Mouse (Mus musculus): ENCODE data around the gene Snx1. TPM values are rescaled to one million over a fixed set of nuclear protein-coding genes. Genes with fewer than 3 reads are reported as not detected.

Gene Snx1
- polyA plus RNA-seq, 1 experiment: 33.6 TPM

DNA sequence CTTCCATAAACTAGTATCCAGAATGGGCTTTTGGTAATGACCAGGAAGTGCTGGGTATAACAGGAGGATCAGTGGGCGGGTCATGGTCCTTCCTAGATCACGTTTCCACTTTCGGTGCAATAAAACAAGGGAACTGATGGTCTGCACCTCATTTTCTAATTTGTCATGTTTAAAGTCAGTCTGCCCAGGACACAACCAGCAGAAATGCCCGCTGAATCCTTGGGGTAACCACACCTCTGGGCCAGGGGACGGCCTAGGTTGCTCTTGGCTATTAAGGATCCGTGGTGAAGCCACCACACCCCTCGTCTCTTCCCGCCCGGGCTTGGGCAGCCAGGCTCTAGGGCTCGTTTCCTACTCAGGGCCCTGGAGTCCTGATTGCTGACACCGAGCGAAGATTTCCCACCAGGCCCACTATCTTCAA is 2.3 kb downstream of the Snx1 start:
- no peak for TF ChIP-seq POLR2A (IDR thresholded peaks at IDR 0.05; ENCODE audit: low read depth, low read length)
- no peak for TF ChIP-seq CTCF (IDR thresholded peaks at IDR 0.05; ENCODE audit: extremely low read depth, insufficient read depth, insufficient read length, insufficient replicate concordance)
- Histone ChIP-seq H3K27ac (ENCODE audit: insufficient read depth, low read length) (peak overlapping the region; percentile 65), H3K4me1 (ENCODE audit: control insufficient read depth, insufficient read depth, insufficient read length) (peaks cover 3% of the 10 kb centered on the region; the same call in 1 of the 2 replicates), H3K4me3 (ENCODE audit: extremely low read depth, insufficient read depth, insufficient read length) (peak overlapping the region; percentile 82), H3K27me3 (ENCODE audit: control insufficient read depth, insufficient read depth, low read length) (no peaks in the 10 kb centered on the region), H3K36me3 (ENCODE audit: control insufficient read depth, insufficient read depth, low read length) (no peaks in the 10 kb centered on the region)
- DNase-seq (ENCODE audit: low read depth in 1 of 2, low spot score in 2 of 2): peak in 1 of 2 experiments; percentile 11
- 1% methylated on average over 12 of the region's 12 CpGs for WGBS

DNA sequence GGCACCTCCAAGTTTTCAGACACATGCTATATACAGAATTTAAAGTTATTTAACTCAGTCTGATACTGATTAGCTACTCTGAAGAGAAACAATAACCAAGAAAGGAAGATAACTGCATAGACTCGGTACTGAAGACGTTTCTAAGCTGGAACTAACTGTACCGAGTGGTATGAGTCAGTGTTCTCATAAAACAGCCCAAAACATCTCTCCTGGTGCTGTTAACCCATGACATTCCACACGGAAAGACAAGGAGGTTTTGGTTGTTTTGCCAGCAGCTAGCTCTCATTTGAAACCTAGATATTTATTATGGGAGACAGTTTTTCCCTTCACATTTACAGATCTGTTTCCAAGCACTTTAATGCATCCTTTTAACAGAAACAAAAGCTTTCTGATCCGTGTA is 2.7 kb downstream of the Snx1 start:
- 5% methylated on average over 5 of the region's 5 CpGs for WGBS
- Histone ChIP-seq H3K4me1 (ENCODE audit: control insufficient read depth, insufficient read depth, insufficient read length) (peaks cover 3% of the 10 kb centered on the region; the same call in 1 of the 2 replicates), H3K36me3 (ENCODE audit: control insufficient read depth, insufficient read depth, low read length) (no peaks in the 10 kb centered on the region), H3K27me3 (ENCODE audit: control insufficient read depth, insufficient read depth, low read length) (no peaks in the 10 kb centered on the region), H3K27ac (ENCODE audit: insufficient read depth, low read length) (no peak overlapping the region), H3K4me3 (ENCODE audit: extremely low read depth, insufficient read depth, insufficient read length) (peak overlapping the region; percentile 11; the same call in 1 of the 2 replicates)
- TF ChIP-seq CTCF (IDR thresholded peaks at IDR 0.05; ENCODE audit: extremely low read depth, insufficient read depth, insufficient read length, insufficient replicate concordance): no peak
- no peak for TF ChIP-seq POLR2A (IDR thresholded peaks at IDR 0.05; ENCODE audit: low read depth, low read length)
- DNase-seq (ENCODE audit: low read depth in 1 of 2, low spot score in 2 of 2): no peak

DNA sequence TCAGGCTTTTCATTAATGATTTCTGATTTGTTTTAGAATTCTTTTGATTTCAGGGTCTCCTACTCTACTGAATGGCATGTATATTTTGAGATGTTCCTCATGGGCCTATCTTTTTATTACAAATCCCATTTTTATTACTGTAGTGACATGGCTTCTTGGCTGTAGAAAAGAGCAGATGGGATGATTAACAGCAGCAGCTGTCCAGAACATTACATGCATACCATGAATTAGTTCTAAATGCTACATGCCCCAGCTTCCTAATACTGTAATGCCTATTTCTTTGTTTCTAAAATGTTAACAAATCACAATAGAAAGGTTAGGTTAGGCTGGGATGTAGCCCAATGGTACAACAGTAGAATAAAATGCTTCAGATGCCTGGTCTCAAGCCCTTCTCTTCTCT is 5.0 kb downstream of the Snx1 start:
- Histone ChIP-seq H3K36me3 (ENCODE audit: control insufficient read depth, insufficient read depth, low read length) (no peaks in the 10 kb centered on the region), H3K4me1 (ENCODE audit: control insufficient read depth, insufficient read depth, insufficient read length) (peaks cover 3% of the 10 kb centered on the region; the same call in 1 of the 2 replicates), H3K27ac (ENCODE audit: insufficient read depth, low read length) (no peak overlapping the region), H3K27me3 (ENCODE audit: control insufficient read depth, insufficient read depth, low read length) (no peaks in the 10 kb centered on the region), H3K4me3 (ENCODE audit: extremely low read depth, insufficient read depth, insufficient read length) (no peak overlapping the region)
- TF ChIP-seq POLR2A (IDR thresholded peaks at IDR 0.05; ENCODE audit: low read depth, low read length): no peak
- no peak for TF ChIP-seq CTCF (IDR thresholded peaks at IDR 0.05; ENCODE audit: extremely low read depth, insufficient read depth, insufficient read length, insufficient replicate concordance)
- no peak for DNase-seq (ENCODE audit: low read depth in 1 of 2, low spot score in 2 of 2)

DNA sequence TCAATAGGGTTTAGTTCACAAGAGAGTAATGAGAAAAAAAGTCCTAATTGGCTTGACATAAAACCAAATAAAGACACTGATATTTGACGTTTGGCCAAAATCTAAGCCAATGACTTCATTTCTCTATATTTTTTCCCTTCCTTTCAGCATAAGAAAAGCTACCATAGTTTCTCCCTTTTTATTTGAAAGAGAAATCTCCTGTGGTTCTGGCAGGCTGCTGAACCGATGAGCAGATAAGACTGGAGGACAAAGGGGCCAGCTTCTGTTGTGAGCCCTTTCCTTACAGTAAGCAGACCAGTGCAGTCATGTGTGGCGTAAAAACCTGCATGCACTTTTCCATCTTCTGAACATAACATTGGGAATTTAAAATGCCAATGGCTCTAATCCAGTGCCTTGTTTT is 5.4 kb downstream of the Snx1 start:
- TF ChIP-seq CTCF (IDR thresholded peaks at IDR 0.05; ENCODE audit: extremely low read depth, insufficient read depth, insufficient read length, insufficient replicate concordance) (no peak), POLR2A (IDR thresholded peaks at IDR 0.05; ENCODE audit: low read depth, low read length) (no peak)
- H3K27me3 ChIP-seq (ENCODE audit: control insufficient read depth, insufficient read depth, low read length): no peaks in the 10 kb centered on the region
- H3K36me3 ChIP-seq (ENCODE audit: control insufficient read depth, insufficient read depth, low read length): no peaks in the 10 kb centered on the region
- DNase-seq (ENCODE audit: low read depth in 1 of 2, low spot score in 2 of 2): no peak
- H3K4me1 ChIP-seq (ENCODE audit: control insufficient read depth, insufficient read depth, insufficient read length): peaks cover 3% of the 10 kb centered on the region; the same call in 1 of the 2 replicates
- H3K4me3 ChIP-seq (ENCODE audit: extremely low read depth, insufficient read depth, insufficient read length): no peak overlapping the region
- no peak overlapping the region for H3K27ac ChIP-seq (ENCODE audit: insufficient read depth, low read length)
- 85% methylated on average over 3 of the region's 3 CpGs for WGBS

DNA sequence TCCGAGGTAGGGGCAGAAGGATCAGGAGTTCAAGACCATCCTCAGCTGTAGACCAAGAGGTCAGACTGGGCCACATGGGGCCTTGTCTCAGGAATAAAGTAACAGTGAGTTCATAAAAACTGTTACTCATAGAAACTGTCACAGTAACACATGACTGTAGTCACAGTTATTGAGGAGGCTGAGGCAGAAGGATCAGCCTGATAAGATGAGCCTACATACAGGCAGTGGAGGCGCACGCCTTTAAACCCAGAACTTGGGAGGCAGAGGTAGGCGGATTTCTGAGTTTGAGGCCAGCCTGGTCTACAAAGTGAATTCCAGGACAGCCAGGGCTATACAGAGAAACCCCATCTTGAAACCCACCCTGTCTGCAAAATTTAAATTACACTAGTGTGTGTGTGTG is 6.3 kb downstream of the Snx1 start:
- H3K27me3 ChIP-seq (ENCODE audit: control insufficient read depth, insufficient read depth, low read length): no peaks in the 10 kb centered on the region
- no peak for TF ChIP-seq POLR2A (IDR thresholded peaks at IDR 0.05; ENCODE audit: low read depth, low read length)
- no peak for TF ChIP-seq CTCF (IDR thresholded peaks at IDR 0.05; ENCODE audit: extremely low read depth, insufficient read depth, insufficient read length, insufficient replicate concordance)
- DNase-seq (ENCODE audit: low read depth in 1 of 2, low spot score in 2 of 2): no peak
- no peak overlapping the region for H3K4me3 ChIP-seq (ENCODE audit: extremely low read depth, insufficient read depth, insufficient read length)
- no peaks in the 10 kb centered on the region; the same call in 1 of the 2 replicates for H3K36me3 ChIP-seq (ENCODE audit: control insufficient read depth, insufficient read depth, low read length)
- H3K4me1 ChIP-seq (ENCODE audit: control insufficient read depth, insufficient read depth, insufficient read length): no peaks in the 10 kb centered on the region; the same call in 1 of the 2 replicates
- 90% methylated on average over 4 of the region's 4 CpGs for WGBS
- no peak overlapping the region for H3K27ac ChIP-seq (ENCODE audit: insufficient read depth, low read length)

DNA sequence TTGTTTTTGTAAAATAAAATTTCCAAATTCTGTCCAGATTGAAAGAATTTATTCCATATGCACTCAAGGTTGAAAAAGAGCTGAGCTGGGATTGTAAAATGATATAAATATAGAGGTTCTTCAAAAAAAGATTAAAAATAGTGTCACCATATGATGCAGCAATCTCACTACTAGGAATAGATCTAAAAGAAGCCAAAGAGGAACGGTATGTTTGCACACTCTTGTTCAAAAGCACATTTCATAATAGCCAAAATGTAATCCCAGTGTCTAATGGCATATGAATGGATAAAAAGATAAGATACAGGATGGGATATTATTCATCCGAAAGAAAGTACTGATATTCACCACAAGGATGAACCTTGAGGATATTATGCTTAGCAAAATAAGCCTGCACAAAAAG is 6.9 kb downstream of the Snx1 start:
- no peak overlapping the region for H3K27ac ChIP-seq (ENCODE audit: insufficient read depth, low read length)
- H3K4me3 ChIP-seq (ENCODE audit: extremely low read depth, insufficient read depth, insufficient read length): no peak overlapping the region
- no peak for DNase-seq (ENCODE audit: low read depth in 1 of 2, low spot score in 2 of 2)
- 78% methylated on average over 2 of the region's 2 CpGs for WGBS
- no peaks in the 10 kb centered on the region; the same call in 1 of the 2 replicates for H3K36me3 ChIP-seq (ENCODE audit: control insufficient read depth, insufficient read depth, low read length)
- TF ChIP-seq POLR2A (IDR thresholded peaks at IDR 0.05; ENCODE audit: low read depth, low read length) (no peak), CTCF (IDR thresholded peaks at IDR 0.05; ENCODE audit: extremely low read depth, insufficient read depth, insufficient read length, insufficient replicate concordance) (no peak)
- no peaks in the 10 kb centered on the region for H3K27me3 ChIP-seq (ENCODE audit: control insufficient read depth, insufficient read depth, low read length)
- H3K4me1 ChIP-seq (ENCODE audit: control insufficient read depth, insufficient read depth, insufficient read length): no peaks in the 10 kb centered on the region; the same call in 1 of the 2 replicates

DNA sequence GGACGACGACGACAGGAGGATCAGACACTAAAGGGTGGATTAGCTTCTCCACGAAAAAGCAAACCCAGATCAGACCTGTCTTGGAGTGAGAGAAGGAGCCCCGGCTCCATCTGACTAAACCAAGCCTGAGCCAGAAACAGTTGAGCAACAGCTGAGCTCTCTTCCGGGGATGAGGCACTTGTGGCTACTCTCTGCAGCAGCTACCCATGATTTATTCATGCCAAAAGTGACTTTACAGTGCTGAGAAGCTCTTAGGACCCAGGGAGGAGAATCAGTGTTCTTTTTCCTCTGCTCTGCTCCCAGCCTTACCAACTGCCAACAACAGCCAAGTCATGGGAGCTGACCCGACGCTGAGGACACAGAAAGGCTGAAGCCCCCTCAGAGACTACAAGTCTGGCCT is 9.5 kb downstream of the Snx1 start:
- TF ChIP-seq CTCF (IDR thresholded peaks at IDR 0.05; ENCODE audit: extremely low read depth, insufficient read depth, insufficient read length, insufficient replicate concordance): no peak
- no peak for TF ChIP-seq POLR2A (IDR thresholded peaks at IDR 0.05; ENCODE audit: low read depth, low read length)
- WGBS: 81% methylated on average over 8 of the region's 8 CpGs
- Histone ChIP-seq H3K27ac (ENCODE audit: insufficient read depth, low read length) (no peak overlapping the region), H3K27me3 (ENCODE audit: control insufficient read depth, insufficient read depth, low read length) (no peaks in the 10 kb centered on the region), H3K4me3 (ENCODE audit: extremely low read depth, insufficient read depth, insufficient read length) (no peak overlapping the region), H3K4me1 (ENCODE audit: control insufficient read depth, insufficient read depth, insufficient read length) (no peaks in the 10 kb centered on the region; the same call in 1 of the 2 replicates), H3K36me3 (ENCODE audit: control insufficient read depth, insufficient read depth, low read length) (no peaks in the 10 kb centered on the region; the same call in 1 of the 2 replicates)
- no peak for DNase-seq (ENCODE audit: low read depth in 1 of 2, low spot score in 2 of 2)
